Mouse (Mus musculus) midbrain, embryonic 15.5 days (tissue): Measurements from ENCODE around the gene Nin. TPM values are rescaled to one million over a fixed set of nuclear protein-coding genes. Genes with fewer than 3 reads are reported as not detected.

ENCODE experiments used
- ATAC-seq: fragments of 200-750 bp; cut with Nextera tagmentation; replicated peaks from 2 replicates; pipeline ENCODE4 v1.8.0; 2017; ENCODE audit warnings: moderate TSS enrichment
- H3K27ac ChIP-seq: fragments of 300-500 bp; sonication (generic); 2 replicates; pipeline ENCODE4 v1.5.1; 2015; ENCODE audit warnings: mild to moderate bottlenecking, inconsistent platforms
- H3K27me3 ChIP-seq: fragments of 300-500 bp; sonication (generic); replicated peaks from 2 replicates; pipeline ENCODE4 v1.6.1; 2015; ENCODE audit warnings: inconsistent platforms
- H3K36me3 ChIP-seq: fragments of 300-500 bp; sonication (generic); replicated peaks from 2 replicates; pipeline ENCODE4 v1.6.1; 2015; ENCODE audit warnings: inconsistent platforms
- H3K4me1 ChIP-seq: fragments of 300-500 bp; sonication (generic); 2 replicates; pipeline ENCODE4 v1.6.1; 2015; ENCODE audit warnings: inconsistent platforms
- H3K4me2 ChIP-seq: fragments of 300-500 bp; sonication (generic); 2 replicates; pipeline ENCODE4 v1.6.1; 2015; ENCODE audit warnings: inconsistent platforms, mild to moderate bottlenecking, moderate library complexity
- H3K4me3 ChIP-seq: fragments of 300-500 bp; sonication (generic); 2 replicates; pipeline ENCODE4 v1.5.1; 2015; ENCODE audit warnings: mild to moderate bottlenecking, inconsistent platforms
- H3K9ac ChIP-seq: fragments of 300-500 bp; sonication (generic); 2 replicates; pipeline ENCODE4 v1.6.1; 2015; ENCODE audit warnings: mild to moderate bottlenecking, inconsistent platforms
- H3K9me3 ChIP-seq: fragments of 300-500 bp; sonication (generic); 2 replicates; pipeline ENCODE4 v1.6.1; 2016; ENCODE audit warnings: inconsistent platforms
- WGBS: fragments of 180-500 bp; shearing (Covaris S2); methylation state at CpG from one replicate; pipeline ENCODE4 v1.1.7; 2015; ENCODE audit warnings: mixed read lengths; 5-methylcytosine and 5-hydroxymethylcytosine counted together
- polyA plus RNA-seq: library from polyadenylated mRNA; unstranded; fragments of >200 nt; fragmentation: Nextera tagmentation; extraction: Ambion mirVana; gene quantifications from 2 replicates; pipeline ENCODE4 v1.2.1, GENCODE M21; 2015

Gene Nin
- polyA plus RNA-seq, 1 experiment from 2014 or later = 15.9 TPM

GRCm38 (mm10) chr12:70140542-70140941, 27.0 kb upstream of the Nin start:
- Histone ChIP-seq H3K4me2 (no peak overlapping the region), H3K36me3 (no peaks in the 10 kb centered on the region), H3K4me3 (no peak overlapping the region), H3K4me1 (0 out of 2 replicates have a peak, but pooled peaks cover 2% of the 10 kb centered on the region), H3K9me3 (no peaks in the 10 kb centered on the region), H3K27ac (no peak overlapping the region), H3K9ac (no peak overlapping the region), H3K27me3 (no peaks in the 10 kb centered on the region)
- whole genome bisulfite sequencing = 94% methylated on average over 5 of the region's 5 CpGs
- no peak for ATAC-seq

GRCm38 (mm10) chr12:70139871-70140270, 26.4 kb upstream of the Nin start:
- no peaks in the 10 kb centered on the region for H3K36me3 ChIP-seq
- H3K9me3 ChIP-seq = no peaks in the 10 kb centered on the region
- H3K4me2 ChIP-seq = no peak overlapping the region
- no peak for ATAC-seq
- 76% methylated on average over 4 of the region's 4 CpGs for WGBS
- no peak overlapping the region for H3K4me3 ChIP-seq
- H3K27ac ChIP-seq = no peak overlapping the region
- H3K9ac ChIP-seq = no peak overlapping the region
- no peaks in the 10 kb centered on the region for H3K27me3 ChIP-seq
- H3K4me1 ChIP-seq = 0 out of 2 replicates have a peak, but pooled peaks cover 2% of the 10 kb centered on the region

- H3K9me3 ChIP-seq = no peaks in the 10 kb centered on the region
- no peak overlapping the region for H3K27ac ChIP-seq
- 0 out of 2 replicates have a peak, but pooled peaks cover 2% of the 10 kb centered on the region for H3K4me1 ChIP-seq
- WGBS = 75% methylated on average over 9 of the region's 9 CpGs
- ATAC-seq = no peak
- H3K4me2 ChIP-seq = no peak overlapping the region
- H3K4me3 ChIP-seq = no peak overlapping the region
- no peaks in the 10 kb centered on the region for H3K27me3 ChIP-seq
- H3K9ac ChIP-seq = no peak overlapping the region
- H3K36me3 ChIP-seq = no peaks in the 10 kb centered on the region
These were observed 24.1 kb upstream of the Nin start for GRCm38 (mm10) chr12:70137626-70138025.

GRCm38 (mm10) chr12:70137095-70137494, 23.6 kb upstream of the Nin start:
- H3K4me3 ChIP-seq = no peak overlapping the region
- no peak overlapping the region for H3K4me2 ChIP-seq
- no peaks in the 10 kb centered on the region for H3K36me3 ChIP-seq
- 0 out of 2 replicates have a peak, but pooled peaks cover 2% of the 10 kb centered on the region for H3K4me1 ChIP-seq
- WGBS = 59% methylated on average over 4 of the region's 4 CpGs
- H3K27me3 ChIP-seq = no peaks in the 10 kb centered on the region
- H3K9me3 ChIP-seq = no peaks in the 10 kb centered on the region
- peak; percentile 76; the same call in 1 of the 2 replicates for ATAC-seq
- H3K9ac ChIP-seq = no peak overlapping the region
- no peak overlapping the region for H3K27ac ChIP-seq

- whole genome bisulfite sequencing = 43% methylated on average over 12 of the region's 12 CpGs
- Histone ChIP-seq H3K36me3 (no peaks in the 10 kb centered on the region), H3K27me3 (no peaks in the 10 kb centered on the region), H3K9me3 (no peaks in the 10 kb centered on the region), H3K4me1 (peaks cover 5% of the 10 kb centered on the region), H3K4me2 (no peak overlapping the region), H3K9ac (no peak overlapping the region), H3K27ac (no peak overlapping the region), H3K4me3 (no peak overlapping the region)
- ATAC-seq = no peak
These were observed 22.8 kb upstream of the Nin start for GRCm38 (mm10) chr12:70136185-70136756.

- Histone ChIP-seq H3K4me3 (no peak overlapping the region), H3K9ac (no peak overlapping the region), H3K27ac (no peak overlapping the region), H3K4me2 (no peak overlapping the region), H3K27me3 (no peaks in the 10 kb centered on the region), H3K9me3 (no peaks in the 10 kb centered on the region), H3K36me3 (no peaks in the 10 kb centered on the region), H3K4me1 (peaks cover 12% of the 10 kb centered on the region)
- 91% methylated on average over 20 of the region's 20 CpGs for WGBS
- no peak for ATAC-seq
These were observed 21.2 kb upstream of the Nin start for GRCm38 (mm10) chr12:70134627-70135235.

GRCm38 (mm10) chr12:70131042-70131675, 17.6 kb upstream of the Nin start:
- Histone ChIP-seq H3K9ac (peak overlapping the region; percentile 32; the same call in 1 of the 2 replicates), H3K4me2 (peak overlapping the region; percentile 48), H3K36me3 (no peaks in the 10 kb centered on the region), H3K9me3 (no peaks in the 10 kb centered on the region), H3K27ac (peak overlapping the region; percentile 72), H3K27me3 (no peaks in the 10 kb centered on the region), H3K4me3 (peak overlapping the region; percentile 28), H3K4me1 (peaks cover 10% of the 10 kb centered on the region)
- WGBS = 29% methylated on average over 20 of the region's 20 CpGs
- ATAC-seq = 0 out of 2 replicates have a peak, but pooled peaks have one; percentile 33

- Histone ChIP-seq H3K27me3 (no peaks in the 10 kb centered on the region), H3K27ac (no peak overlapping the region), H3K4me2 (no peak overlapping the region), H3K9me3 (no peaks in the 10 kb centered on the region), H3K9ac (no peak overlapping the region), H3K36me3 (no peaks in the 10 kb centered on the region), H3K4me1 (peaks cover 10% of the 10 kb centered on the region), H3K4me3 (no peak overlapping the region)
- WGBS = 60% methylated on average over 5 of the region's 5 CpGs
- no peak for ATAC-seq
These were observed 15.6 kb upstream of the Nin start for GRCm38 (mm10) chr12:70129105-70129504.

GRCm38 (mm10) chr12:70126626-70127025, 13.1 kb upstream of the Nin start:
- Histone ChIP-seq H3K36me3 (no peaks in the 10 kb centered on the region), H3K4me3 (no peak overlapping the region), H3K4me2 (no peak overlapping the region), H3K27me3 (no peaks in the 10 kb centered on the region), H3K9me3 (no peaks in the 10 kb centered on the region), H3K9ac (no peak overlapping the region), H3K4me1 (peaks cover 10% of the 10 kb centered on the region), H3K27ac (no peak overlapping the region)
- no peak for ATAC-seq
- 96% methylated on average over 4 of the region's 4 CpGs for WGBS

- no peaks in the 10 kb centered on the region for H3K4me1 ChIP-seq
- H3K27ac ChIP-seq = no peak overlapping the region
- no peak overlapping the region for H3K4me2 ChIP-seq
- no peaks in the 10 kb centered on the region for H3K27me3 ChIP-seq
- no peaks in the 10 kb centered on the region for H3K36me3 ChIP-seq
- no peak overlapping the region for H3K9ac ChIP-seq
- H3K9me3 ChIP-seq = no peaks in the 10 kb centered on the region
- 74% methylated on average over 2 of the region's 2 CpGs for WGBS
- no peak for ATAC-seq
- no peak overlapping the region for H3K4me3 ChIP-seq
These were observed 6.0 kb upstream of the Nin start for GRCm38 (mm10) chr12:70119552-70119951.

GRCm38 (mm10) chr12:70118721-70119345, 5.3 kb upstream of the Nin start:
- WGBS = 84% methylated on average over 10 of the region's 10 CpGs
- Histone ChIP-seq H3K4me3 (no peak overlapping the region), H3K27ac (no peak overlapping the region), H3K4me1 (no peaks in the 10 kb centered on the region), H3K4me2 (no peak overlapping the region), H3K27me3 (no peaks in the 10 kb centered on the region), H3K9me3 (no peaks in the 10 kb centered on the region), H3K9ac (no peak overlapping the region), H3K36me3 (no peaks in the 10 kb centered on the region)
- no peak for ATAC-seq

- no peak for ATAC-seq
- Histone ChIP-seq H3K9me3 (no peaks in the 10 kb centered on the region), H3K27me3 (no peaks in the 10 kb centered on the region), H3K36me3 (no peaks in the 10 kb centered on the region), H3K4me3 (no peak overlapping the region), H3K9ac (no peak overlapping the region), H3K27ac (no peak overlapping the region), H3K4me1 (no peaks in the 10 kb centered on the region), H3K4me2 (no peak overlapping the region)
- 89% methylated on average over 10 of the region's 10 CpGs for WGBS
These were observed 3.6 kb upstream of the Nin start for GRCm38 (mm10) chr12:70117146-70117545.
